Mouse (Mus musculus): Measurements from ENCODE around the gene Srrm3.

Gene Srrm3

DNA sequence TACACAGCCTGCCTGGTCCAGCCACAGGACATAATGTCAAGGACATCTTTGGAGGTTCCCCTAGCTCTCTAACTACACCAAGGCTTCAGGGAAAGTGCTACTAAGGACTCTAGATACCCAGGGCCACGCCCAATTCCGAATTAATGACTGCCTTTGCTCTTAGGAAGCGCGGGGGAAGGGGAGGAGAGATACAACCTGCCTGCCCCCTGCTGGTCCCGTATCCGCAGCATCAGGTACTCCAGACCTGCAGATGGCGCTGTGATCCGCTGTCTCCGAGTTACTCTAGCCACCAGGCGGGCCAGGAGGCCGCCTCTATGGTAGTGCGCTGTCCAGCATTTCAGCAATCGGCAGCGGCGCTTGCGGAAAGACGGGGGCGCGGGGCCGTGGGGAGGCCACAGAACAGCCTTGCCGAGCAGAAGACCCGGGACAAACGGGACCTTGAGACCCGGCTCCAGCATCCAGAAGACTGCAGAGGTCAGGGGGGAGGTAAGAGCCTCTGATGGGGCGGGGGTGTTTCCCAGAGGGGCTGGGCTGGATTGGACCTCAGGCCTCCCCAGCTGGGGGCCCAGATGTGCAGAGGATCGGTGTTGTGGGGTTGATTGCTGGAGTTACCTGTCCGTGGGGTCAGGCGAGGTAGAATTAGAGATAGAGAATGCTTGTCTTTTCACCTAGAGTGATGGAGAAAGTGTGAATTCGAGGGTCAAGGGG is at the start of gene Srrm3:
Gene Srrm3 (plus strand): TSS at position 336 of the 708 bp plus-strand sequence.
- peak; percentile 80 to 91 for DNase-seq (ENCODE audit: low spot score in 2 of 2)

DNA sequence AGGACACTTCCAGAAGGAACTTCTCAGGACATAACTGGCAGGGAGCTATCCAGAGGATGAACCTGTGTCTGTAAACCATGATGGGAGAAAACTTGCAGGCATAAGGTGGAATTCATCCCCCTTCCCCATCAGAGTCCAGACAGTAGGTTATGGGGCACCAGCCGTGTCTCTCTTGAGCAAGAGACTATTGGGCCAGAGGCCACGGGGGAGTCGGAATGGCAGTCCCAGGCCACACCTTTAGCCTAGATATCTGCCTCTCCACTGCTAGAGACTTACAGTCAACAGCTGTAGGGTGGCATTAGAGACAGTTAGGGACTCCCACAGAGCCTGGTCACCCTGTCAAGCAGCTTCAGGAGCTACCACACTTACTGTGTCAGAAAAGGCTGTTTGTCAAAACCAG is 44.8 kb upstream of the Srrm3 start:
- DNase-seq (ENCODE audit: low spot score in 2 of 2): no peak

DNA sequence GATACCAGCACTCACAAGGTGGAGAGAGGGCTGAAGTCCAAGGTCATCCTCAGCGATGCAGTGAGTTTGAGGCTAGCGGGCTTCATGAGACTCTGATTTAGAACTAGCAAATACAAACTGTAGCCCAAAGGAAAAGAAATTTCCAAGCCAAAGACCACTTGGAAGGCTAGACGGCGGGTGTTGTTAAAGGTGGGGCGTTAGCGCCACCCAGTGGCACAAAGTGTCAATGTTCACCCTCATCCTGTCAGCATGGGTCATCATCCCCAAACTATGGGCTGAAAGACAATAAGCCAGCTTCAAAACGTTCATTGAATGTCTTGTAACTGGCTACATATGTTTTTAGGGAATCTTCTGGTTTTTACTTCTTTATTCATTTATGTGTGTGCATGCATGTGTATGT is 43.2 kb upstream of the Srrm3 start:
- DNase-seq (ENCODE audit: low spot score in 2 of 2): peak in 1 of 2 experiments; percentile 66

DNA sequence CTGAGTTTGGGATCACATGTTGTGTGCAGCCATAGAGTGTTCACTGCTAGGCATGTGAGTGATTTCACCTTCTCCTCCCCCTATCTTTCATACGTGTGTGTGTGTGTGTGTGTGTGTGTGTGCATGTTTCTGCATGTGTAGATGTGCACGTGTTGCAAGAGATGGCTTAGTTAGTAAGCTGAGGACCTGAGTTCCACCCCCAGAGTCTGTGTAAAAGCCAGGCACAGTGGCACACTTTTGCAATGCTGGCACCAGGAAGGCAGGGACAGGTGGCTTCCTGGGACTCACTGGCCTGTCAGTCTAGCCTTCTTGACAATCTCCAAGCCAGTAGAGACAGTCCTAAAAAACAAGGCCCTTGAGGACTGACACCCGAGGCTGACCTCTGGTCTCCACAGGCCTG is 41.7 kb upstream of the Srrm3 start:
- no peak for DNase-seq (ENCODE audit: low spot score in 2 of 2)

DNA sequence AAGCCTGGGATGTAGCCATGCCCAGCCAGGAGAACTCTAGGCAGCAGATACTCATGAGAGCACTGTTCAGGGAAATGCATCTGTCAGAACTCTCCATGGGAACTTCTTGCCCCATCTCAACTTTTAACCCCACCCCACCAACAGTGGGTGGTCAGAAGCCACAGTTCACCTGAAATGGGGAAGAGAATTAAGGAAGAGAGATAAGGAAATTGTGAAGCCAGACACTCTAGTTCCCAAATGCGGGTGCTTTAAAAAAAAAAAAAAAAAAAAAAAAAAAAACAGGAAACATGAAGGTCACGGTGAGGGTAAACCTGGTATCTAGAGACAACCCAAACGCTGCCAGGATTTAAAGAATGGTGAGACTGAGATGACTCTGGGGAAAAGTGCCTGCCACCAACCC is 34.2 kb upstream of the Srrm3 start:
- DNase-seq (ENCODE audit: low spot score in 2 of 2): no peak

DNA sequence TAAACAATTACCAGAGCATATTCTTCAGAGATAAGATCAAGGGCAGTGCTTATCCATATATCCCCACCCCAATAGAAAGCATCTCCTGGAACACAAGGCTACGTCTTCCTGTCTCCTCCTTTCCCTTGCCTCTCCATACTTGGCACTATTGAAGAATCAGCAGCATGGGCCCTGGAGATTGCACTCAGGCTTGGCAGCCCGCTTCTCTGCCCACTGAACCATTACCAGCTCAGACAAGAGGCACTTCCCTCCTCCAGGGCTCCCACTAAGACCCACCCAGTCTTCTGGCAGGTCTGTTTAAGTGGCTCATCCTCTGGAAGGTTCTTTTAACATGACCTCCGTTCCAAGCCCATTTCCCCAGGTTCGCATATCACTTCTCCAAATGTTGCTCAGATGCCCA is 30.1 kb upstream of the Srrm3 start:
- no peak for DNase-seq (ENCODE audit: low spot score in 2 of 2)

DNA sequence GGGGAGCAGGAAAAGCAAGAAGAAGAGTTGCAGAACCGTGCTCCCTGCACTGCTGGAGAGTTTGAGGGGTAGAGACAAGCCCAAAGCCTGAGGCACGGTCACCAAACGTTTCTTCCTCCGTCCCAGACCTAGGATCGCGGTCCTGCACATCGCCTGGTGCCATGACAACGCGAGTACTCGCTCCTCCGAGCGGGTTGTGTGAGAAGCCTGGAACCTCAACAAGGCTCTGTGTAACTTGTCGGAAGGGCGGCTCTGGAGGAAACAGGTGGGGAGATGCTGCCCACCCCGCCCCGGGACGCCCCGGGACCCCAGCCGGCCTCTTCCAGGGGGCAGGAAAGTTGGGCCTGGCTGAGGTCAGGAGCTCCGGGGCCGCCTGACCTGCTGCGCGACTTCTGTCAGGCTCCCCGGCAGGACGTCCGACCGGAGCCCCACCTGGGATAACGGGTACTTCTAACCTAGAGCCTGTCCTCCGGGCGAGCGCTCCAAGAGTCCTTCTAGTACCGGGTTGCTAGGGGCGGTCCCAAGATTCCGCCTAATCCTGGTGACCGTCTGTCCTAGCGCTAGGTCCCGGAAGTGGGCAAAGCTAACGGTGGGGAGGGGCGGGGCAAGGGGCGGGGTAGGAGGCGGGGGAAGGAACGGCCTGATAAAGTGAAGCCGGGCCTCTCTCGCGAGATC is 28.8 kb upstream of the Srrm3 start, which contains the start of gene Styxl1:
Gene Styxl1 (minus strand): TSS at position 590 of the 675 bp plus-strand sequence.
- DNase-seq (ENCODE audit: low spot score in 2 of 2): no peak

DNA sequence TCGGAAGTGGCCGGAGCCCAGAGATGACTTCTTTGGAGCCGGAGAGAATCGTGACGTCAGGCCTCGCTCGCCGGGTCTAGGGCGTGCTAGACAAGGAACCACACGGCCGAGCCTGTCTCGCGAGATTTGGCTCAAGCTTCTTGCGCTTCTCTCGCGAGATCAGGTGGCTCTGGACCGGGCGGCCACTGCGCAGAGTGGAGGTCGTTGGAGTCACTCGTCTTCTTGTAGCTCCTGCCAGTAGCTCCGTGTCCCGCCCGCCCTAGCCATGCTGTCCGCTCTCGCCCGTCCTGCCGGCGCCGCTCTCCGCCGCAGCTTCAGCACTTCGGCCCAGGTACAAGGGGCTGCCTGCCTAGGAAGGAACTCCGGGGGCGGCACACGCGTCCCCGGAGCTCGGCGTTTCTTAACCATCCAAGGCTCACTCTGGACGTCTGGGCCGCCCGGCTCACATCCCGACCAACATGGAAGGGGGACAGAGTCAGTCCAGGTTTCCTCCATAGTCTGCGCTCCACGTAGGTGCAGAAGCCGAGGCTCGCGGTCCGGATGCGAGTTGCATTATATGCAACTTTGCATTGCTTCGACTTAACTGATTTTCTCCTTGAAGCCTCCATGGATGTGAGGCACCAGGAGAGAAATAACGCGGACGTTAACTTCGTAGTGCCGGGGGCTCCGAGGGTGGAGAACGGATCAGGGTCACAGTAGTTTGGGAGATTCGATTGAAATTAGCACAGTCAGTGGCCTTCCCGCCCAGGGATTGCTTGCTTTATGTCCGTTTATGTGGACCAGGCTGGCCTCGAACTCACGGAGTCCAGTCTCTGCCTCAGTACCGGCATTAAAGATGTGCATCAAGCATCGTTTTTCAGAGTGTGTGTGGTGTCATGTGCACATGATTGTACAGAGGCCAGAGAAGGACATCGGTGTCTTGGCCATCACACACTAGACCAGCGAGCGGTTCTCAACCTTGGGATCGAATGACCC is 27.9 kb upstream of the Srrm3 start, which contains the start of gene Mdh2:
Gene Mdh2 (plus strand): TSS at position 10 of the 975 bp plus-strand sequence.
- DNase-seq (ENCODE audit: low spot score in 2 of 2): peak; percentile 99

DNA sequence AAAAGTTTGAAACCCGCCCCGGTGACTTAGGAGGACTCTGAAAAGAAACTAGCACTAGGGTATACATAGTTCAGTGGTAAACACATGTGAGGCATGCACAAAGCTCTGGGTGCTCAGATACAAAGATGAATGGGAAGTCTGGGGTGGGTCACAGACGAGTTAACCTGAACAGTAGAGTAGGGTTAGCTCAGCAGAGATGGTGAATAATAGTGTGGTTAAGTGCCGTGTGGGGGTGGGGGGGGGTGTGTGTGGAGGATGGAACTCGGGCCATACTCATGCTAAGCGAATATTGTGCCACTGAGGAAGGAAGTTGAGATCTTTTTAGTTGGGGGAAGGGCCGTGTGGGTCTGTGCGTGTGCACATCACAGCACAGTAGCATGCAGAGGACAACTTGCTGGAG is 26.4 kb upstream of the Srrm3 start:
- DNase-seq (ENCODE audit: low spot score in 2 of 2): no peak

DNA sequence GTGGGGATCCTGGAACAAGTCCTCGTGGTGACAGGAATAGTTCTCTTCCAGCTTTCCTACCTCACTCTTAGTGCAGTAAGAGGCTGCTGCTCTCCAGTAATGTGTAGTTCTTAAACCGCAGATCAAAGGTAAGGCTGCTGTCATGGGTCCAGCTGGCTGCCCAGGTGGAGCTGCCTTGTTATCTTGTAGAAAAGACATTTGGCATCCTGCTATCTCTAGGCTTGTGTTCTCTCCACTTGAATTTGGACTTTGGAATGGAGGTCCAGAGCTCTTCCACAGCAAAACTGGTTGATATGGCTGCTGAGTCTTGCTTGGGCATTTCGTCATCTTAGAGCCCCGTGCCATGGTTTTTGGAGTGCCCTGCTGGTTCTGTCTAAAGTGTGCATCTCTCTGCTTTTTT is 23.8 kb upstream of the Srrm3 start:
- DNase-seq (ENCODE audit: low spot score in 2 of 2): no peak

DNA sequence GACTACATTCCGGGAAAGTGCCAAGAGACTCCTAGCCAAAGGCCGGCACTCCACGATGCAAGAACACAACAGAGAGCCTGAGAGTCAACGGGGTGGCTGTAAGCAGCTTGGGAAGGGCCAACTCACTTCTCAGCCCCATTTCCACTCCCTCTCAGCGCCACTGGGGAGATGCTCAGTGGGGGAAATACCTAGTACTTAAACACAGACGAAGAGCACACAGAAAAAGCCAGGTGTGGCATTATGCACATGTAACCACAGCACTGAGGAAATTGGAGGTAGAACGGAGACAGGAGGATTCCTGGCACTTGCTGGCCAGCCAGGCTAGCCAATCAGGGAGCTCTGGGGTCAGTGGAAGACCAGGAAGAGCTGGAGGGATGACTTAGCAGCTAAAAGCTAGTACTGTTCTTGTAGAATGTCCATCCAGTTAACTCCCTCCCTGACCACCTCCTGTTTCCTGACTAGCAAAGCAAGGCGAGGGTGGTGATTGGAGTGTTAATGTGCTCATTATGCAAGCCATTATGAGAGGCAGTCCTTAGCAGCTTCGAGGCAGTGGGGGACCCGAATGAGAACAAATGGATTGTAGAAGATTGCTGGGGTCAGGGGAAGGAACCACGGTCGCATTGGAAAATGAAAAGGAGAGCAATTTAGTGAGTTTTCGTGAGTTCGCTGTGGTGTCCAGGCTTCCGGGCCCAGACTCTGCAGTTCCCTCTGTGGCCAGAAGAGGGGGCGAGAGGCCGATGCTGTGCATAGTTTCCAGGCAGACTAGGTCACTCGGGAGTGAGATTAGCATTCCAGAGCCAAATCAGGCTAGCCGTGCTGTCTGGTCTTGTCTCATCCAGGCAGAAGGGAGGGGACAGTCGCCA is 12.5 kb upstream of the Srrm3 start:
- DNase-seq (ENCODE audit: low spot score in 2 of 2): peak; percentile 71 to 89

DNA sequence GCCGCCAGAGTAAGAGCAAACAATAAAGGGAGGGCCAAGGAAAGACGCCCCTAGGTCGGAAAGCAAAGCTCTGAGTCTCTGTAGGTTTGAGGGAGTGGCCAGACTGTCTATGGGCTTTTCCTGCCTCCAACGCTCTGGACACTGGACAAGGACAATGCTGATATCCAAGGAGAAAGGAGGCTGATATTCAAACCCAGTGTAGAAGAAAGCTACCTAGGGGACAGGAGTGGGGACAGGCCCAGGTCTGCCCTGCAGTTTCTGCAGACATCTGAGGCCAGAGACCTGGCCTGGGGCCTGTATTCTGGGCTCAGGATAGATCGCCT is 11.9 kb upstream of the Srrm3 start:
- DNase-seq (ENCODE audit: low spot score in 2 of 2): no peak

DNA sequence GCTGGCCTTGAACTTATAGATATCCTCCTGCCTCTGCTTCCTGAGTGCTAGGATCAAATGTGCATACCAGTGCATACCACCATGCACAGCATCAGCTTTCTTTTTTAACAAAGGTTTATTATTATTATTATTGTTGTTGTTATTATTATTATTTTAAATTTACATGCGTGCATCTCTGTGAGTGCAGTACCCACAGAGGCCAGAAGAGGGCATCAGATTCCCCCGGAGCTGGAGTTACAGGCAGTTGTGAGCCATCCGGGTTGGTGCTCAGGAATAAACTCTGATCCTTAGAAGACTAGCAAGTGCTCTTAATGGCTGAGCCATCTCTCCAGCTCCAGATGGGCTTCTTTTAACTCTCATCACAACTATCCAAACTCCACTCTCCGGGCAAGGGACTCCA is 6.9 kb upstream of the Srrm3 start:
- no peak for DNase-seq (ENCODE audit: low spot score in 2 of 2)

DNA sequence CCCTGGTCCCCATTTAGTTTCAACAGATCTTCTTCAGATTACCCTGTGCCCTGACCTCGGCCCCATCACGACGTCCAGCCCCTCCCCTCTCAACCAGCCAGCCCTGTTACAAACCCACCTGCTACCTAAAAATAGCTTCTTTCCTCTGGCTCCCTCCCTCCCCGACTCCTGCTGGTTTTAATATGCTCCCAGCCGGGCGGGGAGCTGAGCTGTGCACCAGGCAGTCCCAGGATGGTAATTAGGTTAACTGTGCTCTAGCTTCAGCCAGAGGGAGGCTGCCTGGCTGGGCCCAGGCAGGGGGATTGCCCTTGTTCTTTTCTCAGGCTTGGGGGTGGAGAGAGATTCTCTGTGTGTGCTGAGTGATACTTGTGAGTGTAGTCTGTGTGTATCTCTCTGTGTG is 5.8 kb upstream of the Srrm3 start:
- no peak for DNase-seq (ENCODE audit: low spot score in 2 of 2)

DNA sequence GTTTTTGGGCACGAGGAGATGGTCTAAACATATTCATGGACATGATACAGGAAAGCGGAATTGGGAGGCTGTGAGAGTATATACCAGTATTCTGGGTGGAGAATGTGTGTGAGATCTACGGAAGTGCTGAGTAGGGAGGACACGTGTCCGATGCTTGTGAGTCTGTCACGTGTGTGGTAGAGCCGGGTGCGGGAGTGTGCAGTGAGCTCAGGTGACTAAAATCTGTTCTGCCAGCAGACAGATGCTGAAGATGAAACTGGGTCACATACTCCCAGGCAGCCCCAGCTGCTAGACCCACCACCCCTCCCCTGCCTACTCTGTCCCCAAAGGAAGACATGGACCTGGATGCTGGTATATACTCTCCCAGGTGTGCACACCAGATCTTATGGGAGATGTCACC is 4.0 kb upstream of the Srrm3 start:
- DNase-seq (ENCODE audit: low spot score in 2 of 2): no peak

DNA sequence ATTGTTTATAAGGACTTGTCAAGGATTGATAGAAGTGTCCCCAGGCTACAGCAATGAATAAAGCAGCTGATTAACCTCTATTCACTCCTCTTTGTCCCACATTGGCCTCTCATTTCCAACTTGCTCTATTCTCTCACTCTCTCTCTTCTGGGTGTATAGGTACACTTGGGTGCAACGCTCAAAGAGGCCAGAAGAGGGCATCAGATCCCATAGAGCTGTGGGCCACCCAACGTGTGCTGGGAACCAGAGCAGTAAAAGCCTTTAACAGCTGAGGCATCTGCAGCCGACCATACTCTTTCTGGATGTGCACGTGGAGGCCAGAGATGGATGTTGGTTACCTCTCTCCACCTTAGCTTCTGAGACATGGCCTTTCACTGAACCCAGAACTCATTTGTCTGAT is 3.6 kb upstream of the Srrm3 start:
- no peak for DNase-seq (ENCODE audit: low spot score in 2 of 2)

DNA sequence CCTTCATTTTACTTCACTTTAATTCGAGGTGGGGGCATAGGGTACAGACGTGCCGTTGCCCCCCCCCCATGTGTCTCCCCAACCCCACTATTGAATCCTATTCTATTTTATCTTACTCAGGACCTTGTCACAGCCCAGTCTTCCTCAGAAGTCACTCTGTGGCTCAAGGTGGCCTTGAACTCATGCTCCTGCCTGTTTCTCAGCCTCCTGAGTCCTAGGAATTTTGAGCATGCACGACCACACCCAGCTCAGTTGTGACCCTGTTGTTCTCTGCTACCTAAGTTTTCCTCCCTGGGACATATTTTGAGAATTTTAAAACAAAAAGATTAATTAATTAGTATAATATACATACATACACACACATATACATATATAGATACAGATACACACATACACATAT is 3.0 kb upstream of the Srrm3 start:
- DNase-seq (ENCODE audit: low spot score in 2 of 2): no peak

DNA sequence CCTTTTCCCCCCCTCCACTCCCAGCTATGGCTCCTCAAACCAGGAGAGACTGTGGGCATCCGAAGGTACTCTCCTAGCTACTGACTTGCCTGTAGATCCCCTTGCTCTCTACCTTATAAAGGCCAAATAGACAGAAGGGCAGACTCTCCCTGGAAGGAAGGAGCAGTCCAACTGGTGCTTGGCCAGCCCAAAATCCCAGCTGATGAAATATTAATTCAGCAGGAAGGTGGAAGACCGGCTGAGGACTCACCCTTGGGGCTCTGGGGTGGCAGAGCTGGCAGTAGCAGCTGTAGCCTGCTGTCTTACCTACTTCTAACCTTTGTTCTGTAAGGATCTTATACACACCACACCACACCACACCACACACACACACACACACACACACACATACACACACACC is 2.0 kb upstream of the Srrm3 start:
- no peak for DNase-seq (ENCODE audit: low spot score in 2 of 2)

DNA sequence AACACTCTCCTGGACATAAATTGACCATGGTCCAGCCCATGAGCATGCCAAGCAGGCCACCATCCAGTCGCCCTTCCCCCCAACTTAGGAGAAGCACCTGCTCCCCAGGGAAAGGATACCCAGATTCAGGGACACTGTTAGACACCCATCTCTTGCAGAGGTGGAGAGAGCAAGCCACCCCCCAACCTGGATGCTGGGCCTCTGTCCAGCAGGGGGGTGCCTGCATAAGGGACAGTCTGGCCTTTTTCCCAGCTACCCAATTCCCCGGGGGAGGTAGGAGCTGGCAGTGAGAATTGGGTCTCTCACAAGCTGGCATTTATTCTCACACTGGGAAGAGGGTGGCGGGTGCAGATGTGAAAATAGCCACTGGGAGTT is 560 bp downstream of the Srrm3 start:
- no peak for DNase-seq (ENCODE audit: low spot score in 2 of 2)

DNA sequence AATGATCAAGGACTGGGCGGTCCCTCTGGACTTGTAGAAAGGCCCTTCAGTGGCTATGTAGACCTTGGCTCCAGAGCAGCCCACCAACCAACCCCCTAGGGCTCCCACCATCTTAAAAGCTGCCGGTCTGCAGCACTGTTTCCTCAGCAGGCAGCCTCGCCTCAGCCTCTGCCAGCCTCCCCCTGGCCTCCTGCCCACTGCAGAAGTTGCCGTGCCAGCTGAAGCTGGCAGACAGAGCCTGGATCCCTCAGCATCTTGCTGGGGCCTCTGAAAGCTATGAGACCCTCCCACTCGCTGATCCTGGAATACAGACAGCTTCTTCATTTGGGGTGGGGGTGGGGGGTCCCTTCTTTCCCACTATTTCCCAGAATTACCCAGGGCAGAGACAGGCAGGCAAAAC is 6.3 kb downstream of the Srrm3 start:
- DNase-seq (ENCODE audit: low spot score in 2 of 2): peak; percentile 40 to 63

DNA sequence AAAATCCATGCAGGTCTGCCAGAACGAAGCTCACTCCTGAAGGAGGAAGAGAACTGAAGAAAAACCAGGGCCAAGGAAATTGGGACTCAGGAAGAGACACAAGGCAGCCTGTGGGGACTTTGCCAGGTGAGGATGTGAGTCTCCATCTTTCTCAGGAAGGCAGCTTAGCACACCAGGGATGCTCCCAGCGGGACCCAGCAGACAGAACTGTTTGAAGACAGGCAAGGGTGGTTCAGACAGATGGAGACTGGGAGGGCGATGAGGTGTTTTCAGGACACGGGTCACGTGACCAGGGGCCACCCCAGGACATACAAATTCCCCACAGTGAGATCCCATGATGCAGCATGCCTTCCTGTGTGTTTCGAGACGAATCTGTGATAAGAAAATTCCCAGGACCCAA is 11.8 kb downstream of the Srrm3 start:
- DNase-seq (ENCODE audit: low spot score in 2 of 2): no peak
